Mouse (Mus musculus) lung, postnatal 4 days (tissue): Measurements from ENCODE around the gene Ppp1r15a.
"Not testable (repeated sequence)": the region's sequence is repeated elsewhere in the genome, so short reads cannot be mapped to it uniquely, and the experiment has no call there.

Source experiments
- DNase-seq, 2 experiments: peaks; one replicate each; pipeline ENCODE4 v3.0.0; 2021

The Ppp1r15a gene

GRCm38 (mm10) chr7:45480310-45480709 is 45.8 kb downstream of the Ppp1r15a start:
- not testable (repeated sequence) for DNase-seq

DNA sequence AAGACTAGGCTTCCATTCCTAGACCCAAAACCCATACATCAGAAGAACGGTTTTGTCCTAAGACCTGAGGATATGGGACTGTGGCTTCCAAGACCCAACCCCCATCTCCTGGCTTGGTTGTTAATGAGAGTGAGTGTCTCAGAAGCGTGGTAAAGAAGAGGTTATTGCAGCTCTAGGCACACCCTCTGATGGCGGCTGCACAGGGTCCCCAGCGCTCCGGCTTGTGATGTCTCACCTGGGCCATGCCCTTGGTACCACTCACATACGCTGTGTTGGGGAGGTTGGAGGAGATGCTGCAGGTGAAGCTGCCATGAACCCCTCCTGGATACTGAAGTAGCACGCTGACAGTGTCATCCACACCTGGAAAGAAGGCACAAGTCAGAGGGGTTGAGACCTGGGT is 47.3 kb downstream of the Ppp1r15a start:
- DNase-seq, result no peak

- peak in 1 of 2 experiments; percentile 77 for DNase-seq
Observed at GRCm38 (mm10) chr7:45477003-45477402, 49.1 kb downstream of the Ppp1r15a start.

DNA sequence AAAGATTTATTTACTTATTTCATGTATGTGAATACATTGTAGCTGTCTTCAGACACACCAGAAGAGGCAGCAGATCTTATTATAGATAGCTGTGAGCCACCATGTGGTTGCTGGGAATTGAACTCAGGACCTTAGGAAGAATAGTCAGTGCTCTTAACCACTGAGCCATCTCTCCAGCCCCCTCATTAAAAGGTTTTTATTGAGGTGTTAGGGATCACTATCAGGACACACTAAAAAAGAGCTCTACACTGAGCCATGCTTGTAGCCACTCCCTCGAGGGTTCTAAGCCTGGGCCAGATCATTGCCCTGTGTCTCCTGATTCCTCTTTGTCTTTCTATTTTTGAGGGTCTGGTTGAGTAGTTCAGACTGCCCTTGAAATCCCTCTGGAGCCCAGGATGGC is 49.6 kb downstream of the Ppp1r15a start:
- DNase-seq, result no peak

DNA sequence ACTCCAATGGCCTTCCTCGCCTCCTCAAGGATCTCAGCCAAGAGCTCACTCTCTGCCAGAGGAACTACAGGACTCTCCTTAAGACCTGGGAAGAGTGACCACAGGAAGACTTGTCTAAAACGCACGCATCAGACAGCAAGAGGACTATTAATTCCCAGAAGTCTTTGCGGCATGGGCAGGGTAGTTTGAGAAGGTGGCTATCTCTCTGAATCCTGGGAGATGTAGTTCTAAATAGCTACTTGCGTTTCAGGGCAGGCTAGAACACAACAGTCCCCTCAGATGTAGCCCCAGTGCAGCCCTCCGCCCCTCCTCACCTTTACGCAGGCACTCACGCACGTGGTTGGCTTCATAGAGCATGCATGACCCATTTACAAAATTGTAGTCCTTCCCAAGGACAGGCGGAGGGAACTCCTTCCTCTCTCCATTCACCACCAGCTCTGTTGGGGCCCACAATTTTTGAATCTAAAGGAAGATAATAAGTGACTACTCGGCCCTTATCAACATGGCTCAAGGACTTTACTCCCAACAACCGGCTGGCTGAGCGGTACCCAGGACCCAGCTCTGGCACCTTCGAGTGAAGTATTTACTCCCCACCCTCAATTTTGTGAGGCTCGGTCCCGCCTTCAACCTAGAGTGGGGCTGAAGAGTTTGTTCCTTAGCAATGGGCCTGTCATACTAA is 50.6 kb downstream of the Ppp1r15a start:
- DNase-seq, result no peak
